Mouse (Mus musculus): ENCODE results near the gene Cacna1c. TPM values are rescaled to one million over a fixed set of nuclear protein-coding genes. Genes with fewer than 3 reads are reported as not detected.

Gene Cacna1c
- total RNA-seq, 2 experiments from 2014 or later: 66.2 to 66.7 TPM

GRCm38 (mm10) chr6:119107856-119108465 is 88.3 kb downstream of the Cacna1c start:
- no peak for DNase-seq (ENCODE audit: extremely low spot score in 1 of 2, low spot score in 2 of 2)
- intact Hi-C loops (cut with DNase I): loop anchor here (5.0 to 10.0 kb wide), 4 partner anchors 131 to 461 kb away; no protein-coding TSS in a partner anchor

- intact Hi-C loops (cut with DNase I): loop anchor here (5.0 to 10.0 kb wide), 4 partner anchors 130 to 460 kb away; no protein-coding TSS in a partner anchor
Observed at GRCm38 (mm10) chr6:119107140-119107855, 88.9 kb downstream of the Cacna1c start.

GRCm38 (mm10) chr6:119106726-119107125 is 89.5 kb downstream of the Cacna1c start:
- intact Hi-C loops (cut with DNase I): loop anchor here (5.0 to 10.0 kb wide), 4 partner anchors 129 to 459 kb away; no protein-coding TSS in a partner anchor
- DNase-seq (ENCODE audit: extremely low spot score in 1 of 2, low spot score in 2 of 2): no peak

More at GRCm38 (mm10) chr6:119107140-119107855, 88.9 kb downstream of the Cacna1c start:
- DNase-seq (ENCODE audit: extremely low spot score in 1 of 2, low spot score in 2 of 2): peak in 1 of 2 experiments; percentile 86

- no peak for DNase-seq (ENCODE audit: extremely low spot score in 1 of 2, low spot score in 2 of 2)
Observed at GRCm38 (mm10) chr6:119105651-119106595, 90.3 kb downstream of the Cacna1c start.

GRCm38 (mm10) chr6:119104246-119104645 is 92.0 kb downstream of the Cacna1c start:
- intact Hi-C loops (cut with DNase I): loop anchor here (10.0 kb wide), 1 partner anchor 259 kb away; no protein-coding TSS in a partner anchor
- DNase-seq (ENCODE audit: extremely low spot score in 1 of 2, low spot score in 2 of 2): peak; percentile 77 to 88

More at GRCm38 (mm10) chr6:119105651-119106595, 90.3 kb downstream of the Cacna1c start:
- intact Hi-C loops (cut with DNase I): loop anchor here (5.0 to 10.0 kb wide), 4 partner anchors 129 to 459 kb away; no protein-coding TSS in a partner anchor

- DNase-seq (ENCODE audit: extremely low spot score in 1 of 2, low spot score in 2 of 2): no peak
- intact Hi-C loops (cut with DNase I): loop anchor here (10.0 kb wide), 1 partner anchor 258 kb away; no protein-coding TSS in a partner anchor
Observed at GRCm38 (mm10) chr6:119102936-119103335, 93.3 kb downstream of the Cacna1c start.

GRCm38 (mm10) chr6:119099333-119099732 is 96.9 kb downstream of the Cacna1c start:
- DNase-seq (ENCODE audit: extremely low spot score in 1 of 2, low spot score in 2 of 2): no peak
- intact Hi-C loops (cut with DNase I): no loop called here

- intact Hi-C loops (cut with DNase I): no loop called here
- no peak for DNase-seq (ENCODE audit: extremely low spot score in 1 of 2, low spot score in 2 of 2)
Observed at GRCm38 (mm10) chr6:119096481-119096880, 99.7 kb downstream of the Cacna1c start.

GRCm38 (mm10) chr6:119095081-119095480 is 101.1 kb downstream of the Cacna1c start:
- no peak for DNase-seq (ENCODE audit: extremely low spot score in 1 of 2, low spot score in 2 of 2)
- intact Hi-C loops (cut with DNase I): no loop called here

- intact Hi-C loops (cut with DNase I): no loop called here
- peak in 1 of 2 experiments; percentile 80 for DNase-seq (ENCODE audit: extremely low spot score in 1 of 2, low spot score in 2 of 2)
Observed at GRCm38 (mm10) chr6:119089173-119089572, 107.0 kb downstream of the Cacna1c start.

GRCm38 (mm10) chr6:119088381-119088780 is 107.8 kb downstream of the Cacna1c start:
- intact Hi-C loops (cut with DNase I): no loop called here
- DNase-seq (ENCODE audit: extremely low spot score in 1 of 2, low spot score in 2 of 2): no peak

GRCm38 (mm10) chr6:119087919-119088318 is 108.3 kb downstream of the Cacna1c start:
- intact Hi-C loops (cut with DNase I): no loop called here

GRCm38 (mm10) chr6:119085789-119086188 is 110.4 kb downstream of the Cacna1c start:
- no peak for DNase-seq (ENCODE audit: extremely low spot score in 1 of 2, low spot score in 2 of 2)

More at GRCm38 (mm10) chr6:119087919-119088318, 108.3 kb downstream of the Cacna1c start:
- no peak for DNase-seq (ENCODE audit: extremely low spot score in 1 of 2, low spot score in 2 of 2)

GRCm38 (mm10) chr6:119084532-119084931 is 111.7 kb downstream of the Cacna1c start:
- no peak for DNase-seq (ENCODE audit: extremely low spot score in 1 of 2, low spot score in 2 of 2)
- intact Hi-C loops (cut with DNase I): no loop called here

More at GRCm38 (mm10) chr6:119085789-119086188, 110.4 kb downstream of the Cacna1c start:
- intact Hi-C loops (cut with DNase I): no loop called here

- intact Hi-C loops (cut with DNase I): no loop called here
- no peak for DNase-seq (ENCODE audit: extremely low spot score in 1 of 2, low spot score in 2 of 2)
Observed at GRCm38 (mm10) chr6:119083559-119083958, 112.7 kb downstream of the Cacna1c start.

- intact Hi-C loops (cut with DNase I): no loop called here
- no peak for DNase-seq (ENCODE audit: extremely low spot score in 1 of 2, low spot score in 2 of 2)
Observed at GRCm38 (mm10) chr6:119082662-119083061, 113.6 kb downstream of the Cacna1c start.

GRCm38 (mm10) chr6:119081650-119082049 is 114.6 kb downstream of the Cacna1c start:
- intact Hi-C loops (cut with DNase I): no loop called here
- DNase-seq (ENCODE audit: extremely low spot score in 1 of 2, low spot score in 2 of 2): no peak

GRCm38 (mm10) chr6:119079626-119080025 is 116.6 kb downstream of the Cacna1c start:
- no peak for DNase-seq (ENCODE audit: extremely low spot score in 1 of 2, low spot score in 2 of 2)
- intact Hi-C loops (cut with DNase I): no loop called here

GRCm38 (mm10) chr6:119078912-119079311 is 117.3 kb downstream of the Cacna1c start:
- intact Hi-C loops (cut with DNase I): no loop called here
- DNase-seq (ENCODE audit: extremely low spot score in 1 of 2, low spot score in 2 of 2): no peak

All from left cerebral cortex, postnatal 10 days (tissue).